Mouse (Mus musculus) CD4-positive helper T cell, adult 2 months (primary cell): ENCODE measurements around the gene Daam2.

Source experiments
- DNase-seq: peaks from one replicate; pipeline ENCODE4 v3.0.0-alpha.2; 2012; ENCODE audit warnings: low read depth, missing footprints, low spot score

Daam2 gene

DNA sequence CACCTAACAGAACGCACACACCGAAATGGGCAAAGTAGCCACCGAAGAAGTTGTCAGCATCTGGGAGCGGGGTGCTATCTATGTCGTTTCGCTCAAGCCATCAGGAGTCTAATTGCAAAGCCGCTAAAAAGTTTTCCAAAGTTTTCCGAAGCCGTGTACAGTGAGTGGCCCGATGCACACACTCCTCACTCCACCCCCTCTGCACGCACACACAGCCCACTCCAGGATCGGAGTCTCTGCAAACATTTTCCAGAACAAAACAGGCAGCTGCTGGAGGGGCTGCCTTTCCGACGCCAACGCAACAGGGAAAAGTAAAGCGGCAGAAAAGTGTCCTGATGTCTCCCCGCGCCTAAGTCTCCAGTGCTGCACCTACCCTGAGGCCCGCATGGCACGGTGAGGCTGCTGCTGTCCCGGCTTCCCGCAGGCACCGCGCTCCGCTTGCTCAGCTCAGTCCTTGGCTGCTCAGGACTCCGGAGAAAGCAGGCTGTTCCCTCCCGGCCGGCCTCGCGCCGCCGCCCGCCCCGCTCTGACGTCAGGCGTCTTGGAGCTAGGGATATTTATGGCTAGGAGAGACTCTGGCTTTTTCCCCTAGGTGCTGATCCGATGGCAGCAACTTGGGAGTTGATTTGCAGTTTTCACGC is at the start of gene Daam2:
Gene Daam2 (minus strand): TSS at position 514 of the 641 bp plus-strand sequence.
- DNase-seq: no peak

- no peak for DNase-seq
Measured at GRCm38 (mm10) chr17:49610296-49610695, 46.2 kb upstream of the Daam2 start.

DNA sequence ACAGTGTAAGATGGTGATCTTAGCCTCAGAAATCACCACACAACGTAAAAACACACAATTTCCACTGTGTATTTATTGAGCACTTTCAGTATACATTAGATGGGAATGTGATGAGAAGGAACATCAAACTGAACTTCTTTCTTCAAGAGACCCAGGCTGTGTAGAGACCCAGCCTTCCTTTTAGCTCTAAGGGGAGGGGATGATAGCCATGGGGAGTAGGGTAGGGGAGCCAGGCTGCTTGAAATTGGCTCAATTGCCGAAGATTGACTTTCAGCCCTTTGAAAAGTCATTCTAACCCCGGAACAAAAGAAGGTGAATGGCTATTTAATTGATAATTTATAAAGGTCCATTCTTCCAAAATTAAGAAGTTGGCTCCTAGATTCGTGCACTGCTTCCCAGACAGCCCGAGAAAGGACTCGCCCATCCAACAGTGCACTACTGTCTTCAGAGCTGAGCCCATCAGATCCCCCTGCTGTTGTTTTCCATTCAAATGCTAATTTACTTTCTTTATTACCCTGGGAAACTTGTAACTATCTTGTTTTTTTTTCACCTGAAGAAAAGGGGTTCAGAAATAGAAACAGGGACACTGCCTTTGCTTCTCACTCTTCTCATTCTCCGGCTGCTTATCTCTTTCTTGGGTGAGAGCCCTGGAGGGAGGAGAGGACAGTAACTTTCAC is 43.3 kb upstream of the Daam2 start:
- no peak for DNase-seq

GRCm38 (mm10) chr17:49605397-49605796 is 41.3 kb upstream of the Daam2 start:
- no peak for DNase-seq

DNA sequence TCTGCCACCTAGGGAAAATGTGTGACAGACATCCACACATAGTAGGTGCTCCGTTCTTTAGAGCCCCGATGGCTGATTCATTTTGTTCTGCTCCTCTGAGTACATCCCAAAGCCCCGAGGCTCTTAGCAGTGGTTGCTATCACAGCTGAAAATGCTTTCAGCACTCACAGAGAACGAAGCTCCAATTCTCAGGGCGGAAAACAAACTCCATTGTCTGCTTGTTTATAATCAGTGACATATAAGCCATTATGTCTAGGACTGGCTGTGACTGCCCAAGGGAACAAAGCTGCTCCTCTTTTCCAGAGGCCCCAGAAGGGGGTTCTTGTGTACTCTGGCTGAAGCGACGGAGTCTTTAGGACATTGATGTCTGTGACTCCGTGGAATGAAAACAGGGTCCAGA is 25.9 kb upstream of the Daam2 start:
- no peak for DNase-seq

DNA sequence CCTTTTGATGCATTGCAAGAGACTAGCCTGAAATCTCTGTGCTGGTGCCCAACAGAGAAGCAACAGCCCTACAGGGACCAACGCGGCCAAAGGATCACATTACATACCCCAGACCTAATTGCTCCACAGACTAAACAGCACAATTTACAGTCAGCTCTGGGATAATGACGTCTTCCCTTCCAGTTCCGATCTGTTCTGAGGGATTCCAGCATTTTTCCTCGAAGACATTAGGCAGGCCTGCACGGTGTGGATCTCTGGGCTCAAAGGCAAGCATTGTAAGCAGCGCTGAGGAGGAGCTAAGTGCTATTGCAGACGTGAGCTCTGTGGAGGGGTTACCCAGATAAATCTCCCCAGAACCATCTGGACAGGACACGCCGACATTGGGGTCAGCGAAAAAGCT is 18.3 kb upstream of the Daam2 start:
- DNase-seq: no peak

GRCm38 (mm10) chr17:49577321-49577720 is 13.2 kb upstream of the Daam2 start:
- no peak for DNase-seq

DNA sequence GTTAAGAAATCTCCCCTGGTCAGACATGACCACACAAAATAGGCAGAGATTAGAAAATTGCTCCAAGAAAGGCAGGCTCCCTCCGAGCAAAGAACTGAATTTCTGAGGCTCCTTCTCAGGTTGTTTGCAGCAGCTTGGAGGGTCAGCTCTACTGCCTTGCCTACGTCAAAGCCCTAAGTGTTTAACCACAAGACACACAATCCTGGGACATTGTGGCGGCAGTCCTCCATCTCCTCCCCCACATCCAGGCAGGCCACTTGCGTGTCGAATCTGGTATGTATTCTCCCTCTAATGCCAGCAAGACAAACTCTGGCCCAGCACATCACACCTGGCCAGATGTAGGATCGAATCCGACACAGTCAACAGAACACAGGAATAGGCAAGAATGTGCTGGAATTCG is 4.6 kb upstream of the Daam2 start:
- no peak for DNase-seq

GRCm38 (mm10) chr17:49564489-49564888 is 346 bp upstream of the Daam2 start:
- DNase-seq: no peak

GRCm38 (mm10) chr17:49563416-49563780 is 745 bp downstream of the Daam2 start:
- no peak for DNase-seq

GRCm38 (mm10) chr17:49562701-49563415 is 1.3 kb downstream of the Daam2 start:
- DNase-seq: no peak

GRCm38 (mm10) chr17:49561985-49562384 is 2.2 kb downstream of the Daam2 start:
- DNase-seq: no peak

DNA sequence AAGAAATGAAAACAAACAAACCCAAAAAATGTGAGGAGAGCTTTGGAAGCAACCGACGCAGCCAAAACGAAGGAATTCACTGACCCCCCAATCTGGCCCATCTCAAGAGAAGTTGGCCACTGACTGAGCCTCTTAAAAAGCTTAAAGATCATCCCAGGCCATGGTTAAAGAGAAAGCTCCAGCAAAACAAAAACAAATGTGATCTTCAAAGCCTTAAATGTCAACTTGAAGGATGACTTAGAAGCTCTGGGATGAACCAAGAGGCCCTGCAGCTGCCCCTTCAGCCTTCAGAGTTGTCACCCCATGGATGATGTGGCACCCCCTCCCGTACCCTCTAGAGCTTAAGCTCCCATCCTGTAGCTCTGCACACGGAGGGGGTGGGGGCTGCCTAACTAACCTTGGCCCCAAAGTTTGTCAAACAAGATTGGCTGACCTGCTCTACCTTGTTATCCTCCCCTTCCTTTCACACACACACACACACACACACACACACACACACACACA is 4.3 kb downstream of the Daam2 start:
- DNase-seq: no peak

DNA sequence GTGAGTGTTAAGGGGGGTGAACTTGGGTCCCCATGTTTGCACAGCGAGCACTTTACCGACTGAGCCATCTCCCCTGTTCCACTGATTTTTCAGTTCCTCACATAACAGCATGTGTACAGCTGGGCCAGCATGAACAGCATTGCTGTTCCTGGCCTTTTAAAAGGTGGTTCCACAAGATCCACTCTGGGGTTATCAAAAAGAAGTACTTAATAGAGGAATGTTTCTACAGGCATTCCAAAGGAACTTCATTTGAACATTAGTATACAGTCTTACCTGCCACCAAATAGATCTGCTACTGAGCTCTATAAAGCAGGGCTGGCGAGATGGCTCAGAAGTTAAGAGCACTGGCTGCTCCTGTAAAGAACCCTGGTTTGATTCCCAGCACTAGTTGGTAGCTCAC is 8.0 kb downstream of the Daam2 start:
- DNase-seq: no peak

DNA sequence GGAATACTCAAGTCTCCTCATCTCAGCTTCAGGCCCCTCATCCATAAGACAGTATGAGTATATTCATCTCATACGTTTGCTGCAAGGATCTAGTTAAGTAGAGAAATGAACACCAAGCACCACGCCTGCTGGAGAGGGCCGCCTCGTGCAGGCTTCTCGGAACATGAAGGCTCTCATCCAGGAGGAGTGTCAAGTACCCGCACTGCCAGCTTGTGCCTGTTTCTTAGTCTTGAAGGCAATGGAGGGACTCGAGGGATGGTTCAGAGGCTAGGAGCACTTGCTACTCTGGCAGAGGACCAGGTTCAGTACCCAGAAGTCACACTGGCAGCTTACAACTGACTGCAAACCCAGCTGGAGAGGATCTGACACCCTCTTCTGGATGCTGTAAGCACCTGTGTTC is 12.2 kb downstream of the Daam2 start:
- no peak for DNase-seq

DNA sequence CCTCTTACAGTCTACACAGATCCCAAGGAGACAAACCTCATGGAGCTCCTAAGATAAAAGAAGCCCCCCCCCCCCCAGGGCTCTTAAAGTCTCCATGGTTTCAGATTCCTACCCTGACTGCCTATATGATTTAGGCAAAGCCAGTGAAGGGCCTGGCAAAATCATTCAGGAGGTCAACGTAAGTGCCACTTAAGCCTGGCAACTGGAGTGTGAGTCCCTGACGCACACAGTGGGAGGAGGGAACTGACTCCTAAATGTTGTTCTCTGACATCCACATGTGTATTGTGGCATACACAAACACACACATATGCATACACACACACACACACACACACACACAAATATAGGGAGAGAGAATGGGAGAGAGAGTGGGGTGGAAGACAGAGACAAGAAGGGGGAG is 12.7 kb downstream of the Daam2 start:
- DNase-seq: no peak

DNA sequence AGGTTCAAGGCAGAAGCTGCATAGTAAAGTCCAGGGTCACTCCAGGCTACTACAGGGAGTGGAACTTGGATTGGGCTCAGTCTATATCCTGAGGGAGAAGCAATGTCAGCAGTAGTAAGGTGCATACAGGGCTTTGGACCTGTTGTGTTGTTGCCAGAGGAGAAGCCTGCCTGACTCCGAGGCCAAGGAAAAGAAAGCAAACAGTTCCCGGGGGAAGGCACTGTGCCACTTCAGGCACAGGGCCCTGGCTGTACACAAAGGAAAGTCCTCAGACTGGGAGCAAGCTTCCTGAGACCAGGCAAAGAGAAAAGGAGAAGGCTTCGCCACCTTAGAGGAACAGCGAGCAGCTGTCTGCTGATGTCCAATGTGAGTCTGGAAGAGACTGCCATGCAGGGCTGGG is 18.1 kb downstream of the Daam2 start:
- DNase-seq: no peak

GRCm38 (mm10) chr17:49545424-49545823 is 18.7 kb downstream of the Daam2 start:
- DNase-seq: no peak

GRCm38 (mm10) chr17:49544561-49544960 is 19.6 kb downstream of the Daam2 start:
- no peak for DNase-seq

GRCm38 (mm10) chr17:49540706-49541105 is 23.4 kb downstream of the Daam2 start:
- DNase-seq: no peak

GRCm38 (mm10) chr17:49539204-49539603 is 24.9 kb downstream of the Daam2 start:
- DNase-seq: no peak

DNA sequence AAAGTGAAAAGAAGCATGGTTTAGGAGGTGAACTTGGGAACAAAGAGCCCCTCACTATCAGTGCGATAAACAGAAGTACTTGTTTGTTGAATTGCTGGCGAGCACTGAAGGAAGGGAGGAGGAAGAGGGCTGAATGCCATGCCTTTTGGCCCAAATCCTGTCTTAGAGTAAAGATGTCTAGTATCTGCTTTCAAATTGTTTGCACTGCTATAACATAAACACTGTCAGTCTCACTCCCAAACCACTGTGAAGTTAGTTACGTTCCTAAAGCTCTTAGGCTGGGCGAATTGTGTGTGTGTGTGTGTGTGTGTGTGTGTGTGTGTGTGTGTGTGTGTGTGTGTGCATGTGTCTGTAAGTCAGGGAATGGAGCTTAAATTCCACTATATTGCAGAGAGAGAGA is 28.6 kb downstream of the Daam2 start:
- DNase-seq: no peak

DNA sequence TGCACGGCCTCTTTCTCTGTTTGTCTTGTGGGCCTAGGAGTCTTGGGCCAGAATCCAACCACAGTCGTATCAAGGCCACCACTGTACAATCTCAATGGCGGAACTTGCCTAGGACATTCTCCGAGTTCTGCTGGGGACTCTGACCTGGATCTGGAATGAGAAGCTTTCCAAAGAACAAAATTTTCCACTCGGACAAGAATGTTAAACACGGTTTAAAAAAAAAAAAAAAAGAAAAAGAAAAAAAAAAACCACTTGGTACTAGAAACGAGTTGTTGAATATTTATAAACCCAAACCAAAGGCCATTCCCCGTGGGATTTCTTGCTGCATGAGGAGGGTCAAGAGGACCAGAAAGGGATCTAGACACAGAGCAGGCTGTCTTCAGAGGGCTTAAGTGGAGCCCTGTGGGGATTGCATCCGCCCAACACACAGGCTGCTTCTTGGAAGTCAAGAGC is 29.9 kb downstream of the Daam2 start:
- DNase-seq: no peak
